Comparison of ENCODE assay signal across 22 mouse cellular contexts in the genomic region with DNA sequence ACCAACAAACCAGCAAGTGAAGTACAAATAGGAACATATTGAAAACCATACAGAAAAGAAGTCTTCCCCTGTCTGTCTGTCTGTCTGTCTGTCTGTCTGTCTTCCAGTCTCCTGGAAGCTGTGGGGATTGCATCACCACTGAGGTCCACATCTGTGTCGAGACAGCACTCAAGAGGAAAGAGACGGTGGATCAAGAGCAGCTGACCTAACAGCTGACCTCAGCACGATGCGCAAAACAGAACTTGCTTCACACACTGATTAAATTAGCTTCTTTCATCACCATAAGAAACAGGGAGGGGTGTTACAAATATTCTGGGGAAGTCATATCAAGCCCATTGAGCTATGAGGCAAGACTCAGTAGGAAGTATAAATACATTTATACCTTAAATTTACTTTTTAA.
"Had no signal": no experiment of that assay in that cellular context is flagged by ENCODE, and none has a peak within 500 bp of the region (broad histone marks: within the 10 kb centered on the region; RNA-seq: fewer than 3 reads in every experiment).

No protein-coding gene starts in this region.

- H3K4me2 ChIP-seq: limb, embryonic 13.5 days; liver, embryonic 12.5 days; liver, embryonic 15.5 days; midbrain, embryonic 13.5 days; neural tube, embryonic 13.5 days had no signal

- H3K27ac ChIP-seq: limb, embryonic 10.5 days; limb, embryonic 13.5 days; liver, embryonic 12.5 days; liver, embryonic 15.5 days; midbrain, embryonic 10.5 days; midbrain, embryonic 13.5 days; neural tube, embryonic 13.5 days had no signal

- H3K9ac ChIP-seq: limb, embryonic 13.5 days; liver, embryonic 12.5 days; liver, embryonic 15.5 days; midbrain, embryonic 13.5 days; neural tube, embryonic 13.5 days had no signal

- H3K27me3 ChIP-seq: limb, embryonic 13.5 days; liver, embryonic 12.5 days; liver, embryonic 15.5 days; megakaryocyte, embryonic 14.5 days; midbrain, embryonic 13.5 days; neural tube, embryonic 13.5 days had no signal

- DNase-seq: kidney, adult 18-20 months; kidney, adult 9 months; kidney, postnatal 14 days; kidney, postnatal 4 days; liver; lung, adult 18-20 months; lung, postnatal 4 days; retina, postnatal 1 day; right cerebral cortex, postnatal 25 days; thymus, adult 2 months; thymus, postnatal 14 days; thymus, postnatal 4 days had no signal

- ATAC-seq: intestine, embryonic 16.5 days; liver, embryonic 12.5 days; midbrain, embryonic 13.5 days; midbrain, embryonic 16.5 days had no signal

- H3K4me1 ChIP-seq: limb, embryonic 10.5 days; limb, embryonic 13.5 days; liver, embryonic 12.5 days; liver, embryonic 15.5 days; megakaryocyte, embryonic 14.5 days; midbrain, embryonic 13.5 days; neural tube, embryonic 13.5 days had no signal

- H3K9me3 ChIP-seq: limb, embryonic 10.5 days; limb, embryonic 13.5 days; liver, embryonic 12.5 days; liver, embryonic 15.5 days; megakaryocyte, embryonic 14.5 days; midbrain, embryonic 10.5 days; midbrain, embryonic 13.5 days; neural tube, embryonic 13.5 days had no signal

- H3K4me3 ChIP-seq: limb, embryonic 10.5 days; limb, embryonic 13.5 days; liver, embryonic 12.5 days; liver, embryonic 15.5 days; megakaryocyte, embryonic 14.5 days; midbrain, embryonic 10.5 days; midbrain, embryonic 13.5 days; neural tube, embryonic 13.5 days had no signal
